Mouse (Mus musculus) heart, embryonic 12.5 days (tissue): ENCODE measurements around the gene Nexn. TPM values are rescaled to one million over a fixed set of nuclear protein-coding genes. Genes with fewer than 3 reads are reported as not detected.
"Not testable (repeated sequence)": the region's sequence is repeated elsewhere in the genome, so short reads cannot be mapped to it uniquely, and the experiment has no call there.

ENCODE experiments used
- ATAC-seq: fragments of 200-750 bp; cut with Nextera tagmentation; 2 replicates; pipeline ENCODE4 v1.8.0; 2017; ENCODE audit warnings: moderate TSS enrichment, moderate library complexity; ENCODE audit not compliant: insufficient number of reproducible peaks, low FRiP score
- H3K27ac ChIP-seq: fragments of 300-500 bp; sonication (generic); 2 replicates; pipeline ENCODE4 v1.5.1; 2016; ENCODE audit warnings: mild to moderate bottlenecking, moderate library complexity; ENCODE audit not compliant: poor library complexity, severe bottlenecking
- H3K27me3 ChIP-seq: fragments of 300-500 bp; sonication (generic); replicated peaks from 2 replicates; pipeline ENCODE4 v1.6.1; 2016; ENCODE audit warnings: mild to moderate bottlenecking, moderate library complexity
- H3K36me3 ChIP-seq: fragments of 300-500 bp; sonication (generic); 2 replicates; pipeline ENCODE4 v1.6.1; 2016; ENCODE audit warnings: mild to moderate bottlenecking, moderate library complexity
- H3K4me1 ChIP-seq: fragments of 300-500 bp; sonication (generic); replicated peaks from 2 replicates; pipeline ENCODE4 v1.6.1; 2016; ENCODE audit warnings: mild to moderate bottlenecking
- H3K4me2 ChIP-seq: fragments of 300-500 bp; sonication (generic); 2 replicates; pipeline ENCODE4 v1.6.1; 2016; ENCODE audit warnings: mild to moderate bottlenecking, moderate library complexity
- H3K4me3 ChIP-seq: fragments of 300-500 bp; sonication (generic); 2 replicates; pipeline ENCODE4 v1.5.1; 2016; ENCODE audit warnings: mild to moderate bottlenecking
- H3K9ac ChIP-seq: fragments of 300-500 bp; sonication (generic); 2 replicates; pipeline ENCODE4 v1.6.1; 2016; ENCODE audit warnings: mild to moderate bottlenecking, moderate library complexity
- H3K9me3 ChIP-seq: fragments of 300-500 bp; sonication (generic); replicated peaks from 2 replicates; pipeline ENCODE4 v1.6.1; 2016; ENCODE audit warnings: mild to moderate bottlenecking, moderate library complexity
- WGBS: fragments of 180-500 bp; shearing (Covaris S2); methylation state at CpG from one replicate; pipeline ENCODE4 v1.1.7; 2016; 5-methylcytosine and 5-hydroxymethylcytosine counted together
- polyA plus RNA-seq: library from polyadenylated mRNA; unstranded; fragments of >200 nt; fragmentation: Nextera tagmentation; extraction: Ambion mirVana; gene quantifications from 2 replicates; pipeline ENCODE4 v1.2.1, GENCODE M21; 2016

Gene Nexn
- polyA plus RNA-seq, 1 experiment from 2014 or later = 226 TPM

DNA sequence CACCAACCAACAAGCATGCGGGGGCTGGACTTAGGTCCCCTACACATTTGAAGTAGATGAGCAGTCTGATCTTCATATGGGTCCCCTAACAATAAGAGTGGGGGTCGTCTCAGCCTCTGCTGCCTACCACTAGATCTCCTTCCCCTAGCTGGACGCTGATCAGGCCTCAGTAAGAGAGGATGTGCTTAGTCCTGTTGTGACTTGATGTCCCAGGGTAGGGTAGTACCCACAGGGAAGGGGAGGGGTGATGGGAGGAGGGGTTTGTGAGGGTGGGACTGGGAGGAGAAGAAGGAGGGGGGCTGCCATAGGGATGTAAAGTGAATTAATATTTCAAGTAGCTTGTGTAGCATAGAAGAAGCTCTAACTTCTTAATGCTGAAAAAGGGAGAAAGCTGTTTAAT lies 67.0 kb downstream of the Nexn start:
- WGBS = 57% methylated on average over 3 of the region's 3 CpGs
- peaks cover 2% of the 10 kb centered on the region; the same call in 1 of the 2 replicates for H3K4me1 ChIP-seq
- no peak overlapping the region for H3K4me2 ChIP-seq
- H3K9me3 ChIP-seq = no peaks in the 10 kb centered on the region
- H3K4me3 ChIP-seq = no peak overlapping the region
- no peak for ATAC-seq
- H3K36me3 ChIP-seq = no peaks in the 10 kb centered on the region
- no peaks in the 10 kb centered on the region for H3K27me3 ChIP-seq
- H3K9ac ChIP-seq = no peak overlapping the region
- H3K27ac ChIP-seq = no peak overlapping the region

DNA sequence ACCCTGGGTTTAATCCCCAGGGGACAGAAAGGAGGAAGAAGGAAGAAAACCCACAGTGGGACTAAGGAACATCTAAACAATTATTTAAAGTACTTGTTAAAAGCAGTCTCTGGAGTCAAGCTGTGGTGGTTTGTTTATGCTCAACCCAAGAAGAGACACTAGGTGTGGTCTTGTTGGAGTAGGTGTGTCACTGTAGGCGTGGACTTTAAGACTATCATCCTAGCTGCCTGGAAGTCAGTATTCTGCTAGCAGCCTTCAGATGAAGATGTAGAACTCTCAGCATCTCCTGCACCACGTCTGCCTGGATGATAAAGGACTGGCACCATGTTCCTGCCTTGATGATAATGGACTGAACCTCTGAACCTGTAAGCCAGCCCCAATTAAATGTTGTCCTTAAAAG lies 68.9 kb downstream of the Nexn start:
- H3K36me3 ChIP-seq, H3K9me3 ChIP-seq, H3K4me2 ChIP-seq, H3K4me1 ChIP-seq, H3K4me3 ChIP-seq, H3K9ac ChIP-seq, H3K27me3 ChIP-seq: not testable (repeated sequence)
- 20% methylated on average over 2 of the region's 2 CpGs for WGBS
- H3K27ac ChIP-seq = peak overlapping the region; percentile 60; the same call in 1 of the 2 replicates
- ATAC-seq = peak; percentile 70; the same call in 1 of the 2 replicates

- Histone ChIP-seq H3K4me3 (peak overlapping the region; percentile 70), H3K27ac (peak overlapping the region; percentile 88), H3K27me3 (no peaks in the 10 kb centered on the region), H3K9ac (peak overlapping the region; percentile 78), H3K4me1 (peaks cover 12% of the 10 kb centered on the region), H3K9me3 (no peaks in the 10 kb centered on the region), H3K4me2 (peak overlapping the region; percentile 44), H3K36me3 (no peaks in the 10 kb centered on the region)
- ATAC-seq = peak; percentile 95
- under 1% methylated on average over 17 of the region's 17 CpGs for WGBS
Observed at GRCm38 (mm10) chr3:152193635-152194097, 72.5 kb downstream of the Nexn start.

DNA sequence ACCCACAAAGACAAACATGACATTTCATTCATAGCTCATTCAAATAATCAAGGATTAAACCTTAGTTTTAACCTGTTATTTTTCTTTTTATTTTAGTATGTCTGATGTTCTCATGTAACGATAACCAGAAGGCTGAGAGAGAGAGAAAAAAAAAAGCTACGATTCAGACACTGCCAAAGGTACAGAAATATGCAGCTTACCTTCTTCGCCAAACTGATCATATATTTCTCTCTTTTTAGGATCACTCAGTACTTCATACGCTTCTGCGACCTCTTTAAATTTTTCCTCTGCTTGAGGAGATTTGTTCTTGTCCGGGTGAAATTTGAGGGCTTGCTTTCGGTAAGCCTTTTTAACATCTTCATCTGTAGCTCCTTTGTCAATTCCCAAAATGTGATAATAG lies 73.0 kb downstream of the Nexn start:
- Histone ChIP-seq H3K36me3 (no peaks in the 10 kb centered on the region), H3K9ac (peak overlapping the region; percentile 78), H3K4me2 (peak overlapping the region; percentile 44), H3K4me1 (peaks cover 14% of the 10 kb centered on the region), H3K27ac (peak overlapping the region; percentile 88), H3K27me3 (no peaks in the 10 kb centered on the region), H3K4me3 (peak overlapping the region; percentile 70), H3K9me3 (no peaks in the 10 kb centered on the region)
- 5% methylated on average over 7 of the region's 7 CpGs for WGBS
- ATAC-seq = no peak

DNA sequence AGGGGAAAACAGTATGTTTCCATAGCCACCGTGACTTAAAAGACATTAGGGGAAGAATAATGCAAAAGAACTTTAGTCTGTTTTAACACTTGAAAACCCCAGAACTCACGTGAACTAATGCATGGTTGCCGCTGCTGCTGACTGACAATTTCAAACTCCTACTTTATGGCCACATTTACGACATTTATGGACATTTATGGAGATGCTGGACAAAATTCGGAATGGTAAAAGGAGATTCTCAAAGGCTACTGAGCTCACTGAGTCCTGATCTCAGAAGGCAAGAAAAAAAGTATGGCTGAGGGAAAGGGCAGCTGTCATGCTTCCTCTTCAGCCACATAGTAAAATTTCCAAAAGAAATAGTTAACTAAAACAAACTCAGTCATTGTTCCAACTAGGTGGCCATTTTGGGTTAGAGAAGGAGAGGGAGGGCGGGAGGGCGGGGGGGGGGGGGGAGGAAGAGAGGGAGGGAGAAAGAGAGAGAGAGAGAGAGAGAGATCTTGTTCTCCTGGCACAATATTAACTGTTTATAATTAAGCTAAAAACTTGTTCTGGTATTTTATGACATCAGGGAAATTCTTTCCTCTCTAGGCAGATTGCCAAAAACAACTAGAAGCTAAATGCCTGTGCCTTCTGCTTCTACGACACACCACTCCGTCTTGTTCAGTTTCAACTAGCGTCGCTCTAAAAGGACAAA lies 73.8 kb downstream of the Nexn start:
- H3K4me3 ChIP-seq = peak overlapping the region; percentile 55
- H3K9me3 ChIP-seq = no peaks in the 10 kb centered on the region
- no peak for ATAC-seq
- no peaks in the 10 kb centered on the region for H3K27me3 ChIP-seq
- peak overlapping the region; percentile 70 for H3K4me2 ChIP-seq
- no peaks in the 10 kb centered on the region for H3K36me3 ChIP-seq
- 21% methylated on average over 11 of the region's 11 CpGs for WGBS
- peaks cover 17% of the 10 kb centered on the region for H3K4me1 ChIP-seq
- H3K27ac ChIP-seq = peak overlapping the region; percentile 91
- peak overlapping the region; percentile 78 for H3K9ac ChIP-seq

DNA sequence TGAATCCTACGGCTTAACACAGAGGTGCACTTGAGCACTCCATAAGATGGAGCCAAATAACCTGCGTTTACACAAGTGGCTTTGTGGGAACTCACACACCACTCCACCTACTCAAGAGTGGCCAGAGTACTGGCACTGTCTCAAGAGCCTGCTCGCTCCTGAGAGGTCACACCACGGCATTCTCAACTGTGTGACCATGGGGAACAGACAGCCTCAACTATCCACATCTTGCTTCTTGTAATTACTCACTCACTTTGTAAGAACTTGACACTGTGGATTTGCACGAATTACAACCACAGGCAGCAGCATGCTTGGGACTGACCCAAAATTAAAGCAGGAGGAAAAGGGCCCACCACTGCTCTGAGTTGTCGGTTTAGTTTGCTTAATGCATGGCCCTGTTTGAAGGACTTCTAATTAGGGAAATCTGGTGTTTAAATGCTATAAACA lies 74.3 kb downstream of the Nexn start:
- peak; percentile 79 for ATAC-seq
- peak overlapping the region; percentile 91 for H3K27ac ChIP-seq
- H3K9ac ChIP-seq = peak overlapping the region; percentile 78
- H3K9me3 ChIP-seq = no peaks in the 10 kb centered on the region
- peaks cover 20% of the 10 kb centered on the region for H3K4me1 ChIP-seq
- WGBS = 9% methylated on average over 6 of the region's 6 CpGs
- H3K36me3 ChIP-seq = no peaks in the 10 kb centered on the region
- H3K4me3 ChIP-seq = peak overlapping the region; percentile 55
- no peaks in the 10 kb centered on the region for H3K27me3 ChIP-seq
- peak overlapping the region; percentile 70 for H3K4me2 ChIP-seq

DNA sequence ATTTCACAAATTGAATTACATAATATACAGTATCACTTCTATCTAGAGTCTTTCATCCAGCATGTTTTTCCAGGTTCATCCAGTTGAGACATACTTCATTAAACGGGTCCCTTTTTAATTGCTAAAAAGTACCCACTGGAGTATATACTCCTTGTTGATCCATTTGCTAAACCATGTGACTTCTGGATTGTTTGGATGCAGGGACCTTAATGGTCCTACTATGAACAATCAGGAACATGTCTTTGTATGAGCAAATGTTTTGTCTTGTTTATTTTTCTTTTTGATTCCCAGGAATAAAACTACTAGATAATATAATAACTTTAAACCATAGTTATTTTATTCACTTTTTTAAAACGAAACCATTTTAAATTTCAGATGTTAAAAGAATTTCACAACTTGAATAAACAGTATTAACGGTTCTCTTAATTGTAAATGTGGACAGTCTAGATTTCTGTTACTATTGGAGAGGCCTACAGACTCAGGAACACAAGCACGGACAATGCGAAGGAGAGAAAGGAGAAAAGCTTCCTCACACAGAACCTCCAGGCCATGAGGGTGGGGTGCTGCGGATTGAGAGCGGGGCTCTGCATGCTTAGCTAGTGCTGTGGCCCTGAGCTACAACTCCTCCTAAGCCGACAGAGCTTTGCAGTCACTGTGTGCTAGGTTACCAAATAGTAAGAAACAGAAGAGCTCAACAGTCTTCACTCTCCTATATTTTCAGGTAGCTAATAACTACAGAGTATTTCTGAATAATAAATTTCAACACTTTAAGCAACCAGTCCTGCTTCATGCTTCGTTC lies 75.3 kb downstream of the Nexn start:
- Histone ChIP-seq H3K9ac (peak overlapping the region; percentile 73), H3K4me3 (peak overlapping the region; percentile 46), H3K4me2 (peak overlapping the region; percentile 78), H3K9me3 (no peaks in the 10 kb centered on the region), H3K36me3 (no peaks in the 10 kb centered on the region), H3K27ac (peak overlapping the region; percentile 71), H3K4me1 (peaks cover 28% of the 10 kb centered on the region), H3K27me3 (no peaks in the 10 kb centered on the region)
- ATAC-seq = no peak
- 62% methylated on average over 9 of the region's 9 CpGs for WGBS

DNA sequence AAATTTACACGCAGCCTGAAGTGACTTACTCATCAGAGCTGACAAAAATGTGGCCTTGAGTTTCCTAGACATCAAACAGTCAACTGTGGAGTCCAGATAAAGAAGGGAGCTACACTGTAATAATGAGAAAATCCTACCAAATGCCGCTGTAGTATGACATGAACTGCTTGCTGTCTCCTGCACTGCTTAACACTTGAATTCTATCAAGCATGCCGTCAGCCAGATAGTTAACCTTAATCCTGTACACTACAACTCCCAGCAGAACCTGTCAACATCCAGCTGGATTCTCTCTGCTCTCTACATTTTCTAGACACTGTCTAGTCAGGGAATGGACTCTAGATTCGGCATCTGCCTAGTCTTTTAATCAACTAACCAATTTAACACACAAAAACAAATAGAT lies 76.8 kb downstream of the Nexn start:
- Histone ChIP-seq H3K9ac (0 out of 2 replicates have a peak overlapping the region, but pooled peaks have one; percentile 43), H3K4me3 (peak overlapping the region; percentile 14)
- 13% methylated on average over 4 of the region's 4 CpGs for WGBS

More for the DNA sequence above, 76.8 kb downstream of the Nexn start:
- H3K36me3 ChIP-seq = peaks cover 9% of the 10 kb centered on the region
- H3K27me3 ChIP-seq = no peaks in the 10 kb centered on the region
- no peak for ATAC-seq
- peak overlapping the region; percentile 74 for H3K27ac ChIP-seq
- H3K9me3 ChIP-seq = no peaks in the 10 kb centered on the region
- peak overlapping the region; percentile 53 for H3K4me2 ChIP-seq
- peaks cover 32% of the 10 kb centered on the region for H3K4me1 ChIP-seq

Other genes starting within 250 kb of the Nexn start
- gene Gipc2, start 100.1 kb downstream of the Nexn start, polyA plus RNA-seq = 1.3 and 4.5 TPM in 2 replicates
- gene Dnajb4, start 56.0 kb downstream of the Nexn start, polyA plus RNA-seq = 53.0 and 56.3 TPM in 2 replicates
- gene Fubp1, start 55.9 kb downstream of the Nexn start, polyA plus RNA-seq = 142 and 146 TPM in 2 replicates
- 18.0 and 18.8 TPM in 2 replicates for gene Miga1, start 74.1 kb upstream of the Nexn start, polyA plus RNA-seq
- 37.7 and 38.1 TPM in 2 replicates for gene Usp33, start 80.1 kb upstream of the Nexn start, polyA plus RNA-seq
- gene Zzz3, start 129.1 kb upstream of the Nexn start, polyA plus RNA-seq = 37.4 and 38.8 TPM in 2 replicates